Mouse (Mus musculus) v-Abl transformed pro-B cells (cell line): Measurements from ENCODE around the gene Trim44.

Source experiments
- in situ Hi-C, 2 experiments: fragments of 400-800 bp; cut with MboI; formaldehyde crosslinking; loops; one replicate each; pipeline ENCODE4 v1.15.1; 2025; ENCODE audit not compliant: unreplicated experiment in 2 of 2

Trim44 gene

GRCm38 (mm10) chr2:102252651-102253050 is 155.0 kb downstream of the Trim44 start:
- in situ Hi-C loops: no loop called here
